Mouse (Mus musculus) megakaryocyte-erythroid progenitor cell, adult 5-6 weeks (primary cell): ENCODE results near the gene Yipf2. TPM values are rescaled to one million over a fixed set of nuclear protein-coding genes. Genes with fewer than 3 reads are reported as not detected.
"Not testable (repeated sequence)": the region's sequence is repeated elsewhere in the genome, so short reads cannot be mapped to it uniquely, and the experiment has no call there.

Experiments used
- ATAC-seq: replicated peaks from 2 replicates; pipeline ENCODE4 v1.8.0; 2016; ENCODE audit warnings: mild to moderate bottlenecking, inconsistent platforms; ENCODE audit not compliant: severe bottlenecking, poor library complexity, low FRiP score, low TSS enrichment
- total RNA-seq, 2 experiments: library from RNA; stranded (forward) in 1 of 2; stranded (reverse) in 1 of 2; fragments of 200-1000, 215-1000 nt in 1 of 2; fragments of >200 nt in 1 of 2; fragmentation: Nextera tagmentation in 1 of 2; gene quantifications; 2 replicates each; pipeline ENCODE4 v1.2.3; 2014 to 2017

Gene Yipf2
- total RNA-seq, 2 experiments from 2014 or later, result 4.9 to 5.6 TPM

- ATAC-seq, result 0 out of 2 replicates have a peak, but pooled peaks have one; percentile 9
Observed at GRCm38 (mm10) chr9:21567051-21567450, 25.6 kb downstream of the Yipf2 start.

- ATAC-seq, result no peak
Observed at GRCm38 (mm10) chr9:21566538-21566937, 26.1 kb downstream of the Yipf2 start.

GRCm38 (mm10) chr9:21565004-21565586, 27.5 kb downstream of the Yipf2 start:
- no peak for ATAC-seq

GRCm38 (mm10) chr9:21564420-21564819, 28.2 kb downstream of the Yipf2 start:
- ATAC-seq, result no peak

GRCm38 (mm10) chr9:21559151-21559550, 33.5 kb downstream of the Yipf2 start:
- no peak for ATAC-seq

GRCm38 (mm10) chr9:21558366-21558765, 34.3 kb downstream of the Yipf2 start:
- ATAC-seq, result peak; percentile 97

- ATAC-seq, result no peak
Observed at GRCm38 (mm10) chr9:21557556-21557955, 35.1 kb downstream of the Yipf2 start.

- ATAC-seq, result no peak
Observed at GRCm38 (mm10) chr9:21556996-21557395, 35.6 kb downstream of the Yipf2 start.

GRCm38 (mm10) chr9:21555198-21555742, 37.4 kb downstream of the Yipf2 start:
- no peak for ATAC-seq

GRCm38 (mm10) chr9:21553607-21554273, 38.9 kb downstream of the Yipf2 start:
- ATAC-seq, result no peak

GRCm38 (mm10) chr9:21551049-21551448, 41.6 kb downstream of the Yipf2 start:
- ATAC-seq, result no peak

GRCm38 (mm10) chr9:21547075-21547941, 45.3 kb downstream of the Yipf2 start:
- ATAC-seq, result no peak

- no peak for ATAC-seq
Observed at GRCm38 (mm10) chr9:21546789-21547074, 45.9 kb downstream of the Yipf2 start, which contains the start of gene Carm1. Gene Carm1 (plus strand): TSS chr9:21546894.

- ATAC-seq, result peak; percentile 93
Observed at GRCm38 (mm10) chr9:21545916-21546788, 46.5 kb downstream of the Yipf2 start.

- ATAC-seq, result peak; percentile 45
Observed at GRCm38 (mm10) chr9:21545351-21545915, 47.2 kb downstream of the Yipf2 start.

GRCm38 (mm10) chr9:21542001-21542400, 50.6 kb downstream of the Yipf2 start:
- not testable (repeated sequence) for ATAC-seq

GRCm38 (mm10) chr9:21539981-21540753, 52.5 kb downstream of the Yipf2 start:
- peak; percentile 46 for ATAC-seq
